Mouse (Mus musculus) ovary, adult 10 weeks (tissue): ENCODE results near the gene Nae1. TPM values are rescaled to one million over a fixed set of nuclear protein-coding genes. Genes with fewer than 3 reads are reported as not detected.

Experiments
- polyA plus RNA-seq: library from polyadenylated mRNA; stranded (reverse); fragments of 350-450 nt; fragmentation: Illumina TruSeq; extraction: RNeasy Lipid Tissue Mini Kit (QIAGEN cat#74804); gene quantifications from one replicate; pipeline ENCODE4 v1.2.3, GENCODE M21; 2014

Nae1 gene
- polyA plus RNA-seq: 383 TPM

GRCm38 (mm10) chr8:104533971-104534778 is at the start of gene Nae1, which contains the start of gene Car7:
TSS of gene Nae1 (minus strand) at chr8:104534637.
TSS of gene Car7 (plus strand) at chr8:104534689.

GRCm38 (mm10) chr8:104509061-104510006 is 25.1 kb downstream of the Nae1 start, which contains the start of gene Terb1:
TSS of gene Terb1 (minus strand) at chr8:104509910.

Other genes with a start within 250 kb of the Nae1 start
- 31.9 TPM for gene Cmtm2a, start 241.5 kb downstream of the Nae1 start, polyA plus RNA-seq
- gene Gm45711, start 224.6 kb downstream of the Nae1 start, polyA plus RNA-seq: not detected
- gene Cmtm1, start 224.5 kb downstream of the Nae1 start, polyA plus RNA-seq: not detected
- gene Gm11020, start 213.1 kb downstream of the Nae1 start, polyA plus RNA-seq: not detected
- gene Cmtm2b, start 212.4 kb downstream of the Nae1 start, polyA plus RNA-seq: not detected
- 74.6 TPM for gene Cmtm3, start 195.2 kb downstream of the Nae1 start, polyA plus RNA-seq
- 39.0 TPM for gene Cmtm4, start 138.8 kb downstream of the Nae1 start, polyA plus RNA-seq
- gene Dync1li2, start 91.6 kb downstream of the Nae1 start, polyA plus RNA-seq: 117 TPM
- gene Terb1, start 24.7 kb downstream of the Nae1 start, polyA plus RNA-seq: 3.6 TPM
- gene Car7, start 52 bp upstream of the Nae1 start, polyA plus RNA-seq: 0.26 TPM
- 14.8 TPM for gene Pdp2, start 56.8 kb upstream of the Nae1 start, polyA plus RNA-seq
- not detected for gene Cdh16, start 89.8 kb upstream of the Nae1 start, polyA plus RNA-seq
- gene Rrad, start 96.7 kb upstream of the Nae1 start, polyA plus RNA-seq: not detected
- 0.83 TPM for gene Ciao2b, start 107.3 kb upstream of the Nae1 start, polyA plus RNA-seq
- not detected for gene Ces2a, start 199.4 kb upstream of the Nae1 start, polyA plus RNA-seq